Mouse (Mus musculus) embryonic facial prominence, embryonic 12.5 days (tissue): ENCODE measurements around the gene H2-K1. TPM values are rescaled to one million over a fixed set of nuclear protein-coding genes. Genes with fewer than 3 reads are reported as not detected.
A peak's percentile ranks its signal among the peaks of the same experiment; 100 is the strongest.
"Not testable (repeated sequence)": the region's sequence is repeated elsewhere in the genome, so short reads cannot be mapped to it uniquely, and the experiment has no call there.

Experiments used
- ATAC-seq: fragments of 200-750 bp; cut with Nextera tagmentation; 2 replicates; pipeline ENCODE4 v1.8.0; 2017; ENCODE audit not compliant: insufficient number of reproducible peaks, insufficient read depth, low FRiP score, low TSS enrichment
- H3K27ac ChIP-seq: fragments of 300-500 bp; sonication (generic); 2 replicates; pipeline ENCODE4 v1.5.1; 2016; ENCODE audit warnings: mild to moderate bottlenecking
- H3K27me3 ChIP-seq: fragments of 300-500 bp; sonication (generic); 2 replicates; pipeline ENCODE4 v1.6.1; 2016; ENCODE audit warnings: mild to moderate bottlenecking, moderate library complexity
- H3K36me3 ChIP-seq: fragments of 300-500 bp; sonication (generic); 2 replicates; pipeline ENCODE4 v1.6.1; 2016; ENCODE audit warnings: mild to moderate bottlenecking
- H3K4me1 ChIP-seq: fragments of 300-500 bp; sonication (generic); 2 replicates; pipeline ENCODE4 v1.6.1; 2016
- H3K4me2 ChIP-seq: fragments of 300-500 bp; sonication (generic); replicated peaks from 2 replicates; pipeline ENCODE4 v1.6.1; 2016; ENCODE audit warnings: mild to moderate bottlenecking, moderate library complexity
- H3K4me3 ChIP-seq: fragments of 300-500 bp; sonication (generic); 2 replicates; pipeline ENCODE4 v1.5.1; 2016; ENCODE audit warnings: mild to moderate bottlenecking
- H3K9ac ChIP-seq: fragments of 300-500 bp; sonication (generic); 2 replicates; pipeline ENCODE4 v1.6.1; 2016; ENCODE audit warnings: mild to moderate bottlenecking, moderate library complexity
- H3K9me3 ChIP-seq: fragments of 300-500 bp; sonication (generic); 2 replicates; pipeline ENCODE4 v1.6.1; 2016; ENCODE audit warnings: mild to moderate bottlenecking, moderate library complexity
- WGBS: fragments of 180-500 bp; shearing (Covaris S2); methylation state at CpG from one replicate; pipeline ENCODE4 v1.1.7; 2016; 5-methylcytosine and 5-hydroxymethylcytosine counted together
- polyA plus RNA-seq: library from polyadenylated mRNA; unstranded; fragments of >200 nt; fragmentation: Nextera tagmentation; extraction: Ambion mirVana; gene quantifications from 2 replicates; pipeline ENCODE4 v1.2.1, GENCODE M21; 2016

Gene H2-K1
- polyA plus RNA-seq, 1 experiment from 2014 or later, result 8.0 TPM

- not testable (repeated sequence) for H3K4me2 ChIP-seq, H3K36me3 ChIP-seq, H3K9ac ChIP-seq, H3K4me1 ChIP-seq, ATAC-seq, H3K9me3 ChIP-seq, H3K27ac ChIP-seq
- Histone ChIP-seq H3K4me3 (peak overlapping the region; percentile 47; the same call in 1 of the 2 replicates), H3K27me3 (peaks cover 58% of the 10 kb centered on the region)
- 55% methylated on average over 2 of the region's 2 CpGs for WGBS
Measured at GRCm38 (mm10) chr17:34000796-34001195, 649 bp upstream of the H2-K1 start.

GRCm38 (mm10) chr17:33999341-34000149, 602 bp downstream of the H2-K1 start:
- no peaks in the 10 kb centered on the region for H3K9me3 ChIP-seq
- peaks cover 54% of the 10 kb centered on the region for H3K27me3 ChIP-seq
- H3K4me3 ChIP-seq, result peak overlapping the region; percentile 47
- H3K27ac ChIP-seq, result no peak overlapping the region
- H3K36me3 ChIP-seq, result no peaks in the 10 kb centered on the region
- H3K4me1 ChIP-seq, result peaks cover 9% of the 10 kb centered on the region; the same call in 1 of the 2 replicates
- H3K4me2 ChIP-seq, result peak overlapping the region; percentile 92
- ATAC-seq, result no peak
- WGBS, result 3% methylated on average over 87 of the region's 87 CpGs
- H3K9ac ChIP-seq, result peak overlapping the region; percentile 39

DNA sequence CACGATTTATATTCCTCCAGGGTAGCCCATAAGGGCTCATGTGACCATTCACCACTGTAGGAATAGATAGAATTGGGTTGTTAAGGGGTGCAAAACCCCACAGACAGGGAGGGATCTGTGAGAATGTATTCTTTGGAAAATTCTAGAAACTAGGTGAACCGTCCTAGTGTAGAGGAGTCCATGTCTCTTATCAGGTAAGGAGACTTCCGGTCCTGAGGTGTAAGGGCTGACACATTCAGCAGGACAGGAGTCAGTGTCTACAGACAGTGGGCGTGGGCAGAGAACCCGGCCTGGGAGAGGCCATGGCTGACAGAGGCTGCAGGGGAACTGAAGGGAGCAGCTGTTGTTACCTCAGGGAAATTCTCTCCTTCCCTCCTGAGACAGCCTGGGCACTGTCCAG, 1.4 kb downstream of the H2-K1 start:
- not testable (repeated sequence) for H3K9ac ChIP-seq, H3K27ac ChIP-seq, H3K4me2 ChIP-seq, H3K36me3 ChIP-seq, H3K4me1 ChIP-seq, H3K9me3 ChIP-seq, ATAC-seq, H3K4me3 ChIP-seq
- WGBS, result 53% methylated on average over 5 of the region's 5 CpGs
- peaks cover 54% of the 10 kb centered on the region for H3K27me3 ChIP-seq

DNA sequence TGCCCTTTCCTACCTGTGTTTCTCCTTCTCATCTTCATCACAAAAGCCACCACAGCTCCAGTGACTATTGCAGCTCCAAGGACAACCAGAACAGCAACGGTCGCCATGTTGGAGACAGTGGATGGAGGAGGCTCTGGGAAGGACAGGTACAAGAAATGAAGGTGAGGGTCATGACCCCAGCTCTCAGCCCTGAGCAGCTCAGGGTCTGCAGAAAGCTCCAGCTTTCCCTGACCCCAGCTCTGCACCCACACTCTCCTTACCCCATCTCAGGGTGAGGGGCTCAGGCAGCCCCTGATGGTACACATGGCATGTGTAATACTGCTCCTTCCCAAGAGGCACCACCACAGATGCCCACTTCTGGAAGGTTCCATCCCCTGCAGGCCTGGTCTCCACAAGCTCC, 3.1 kb downstream of the H2-K1 start:
- 86% methylated on average over 2 of the region's 2 CpGs for WGBS
- H3K27me3 ChIP-seq, result peaks cover 49% of the 10 kb centered on the region
- not testable (repeated sequence) for H3K4me3 ChIP-seq

GRCm38 (mm10) chr17:33995651-33996050, 4.5 kb downstream of the H2-K1 start:
- no peaks in the 10 kb centered on the region for H3K36me3 ChIP-seq
- H3K27me3 ChIP-seq, result peaks cover 36% of the 10 kb centered on the region
- no peak overlapping the region for H3K4me2 ChIP-seq
- no peak overlapping the region for H3K9ac ChIP-seq
- H3K9me3 ChIP-seq, result no peaks in the 10 kb centered on the region
- no peak overlapping the region for H3K4me3 ChIP-seq
- H3K4me1 ChIP-seq, result peaks cover 9% of the 10 kb centered on the region; the same call in 1 of the 2 replicates
- ATAC-seq, result no peak
- no peak overlapping the region for H3K27ac ChIP-seq
- 63% methylated on average over 3 of the region's 3 CpGs for WGBS

More for the DNA sequence above, 3.1 kb downstream of the H2-K1 start:
- H3K36me3 ChIP-seq, H3K9ac ChIP-seq, ATAC-seq, H3K4me2 ChIP-seq, H3K9me3 ChIP-seq, H3K4me1 ChIP-seq, H3K27ac ChIP-seq: not testable (repeated sequence)

GRCm38 (mm10) chr17:33994959-33995358, 5.2 kb downstream of the H2-K1 start:
- Histone ChIP-seq H3K27me3 (peaks cover 29% of the 10 kb centered on the region), H3K4me3 (no peak overlapping the region), H3K9me3 (no peaks in the 10 kb centered on the region), H3K27ac (no peak overlapping the region), H3K9ac (no peak overlapping the region), H3K4me2 (no peak overlapping the region), H3K36me3 (no peaks in the 10 kb centered on the region), H3K4me1 (peaks cover 7% of the 10 kb centered on the region; the same call in 1 of the 2 replicates)
- 81% methylated on average over 8 of the region's 8 CpGs for WGBS
- no peak for ATAC-seq

GRCm38 (mm10) chr17:33991788-33992664, 8.1 kb downstream of the H2-K1 start:
- WGBS, result 32% methylated on average over 10 of the region's 10 CpGs
- peaks cover 4% of the 10 kb centered on the region; the same call in 1 of the 2 replicates for H3K27me3 ChIP-seq
- H3K9ac ChIP-seq, result no peak overlapping the region
- H3K9me3 ChIP-seq, result no peaks in the 10 kb centered on the region
- no peak overlapping the region for H3K4me3 ChIP-seq
- H3K27ac ChIP-seq, result no peak overlapping the region
- ATAC-seq, result no peak
- no peak overlapping the region for H3K4me2 ChIP-seq
- no peaks in the 10 kb centered on the region for H3K36me3 ChIP-seq
- no peaks in the 10 kb centered on the region for H3K4me1 ChIP-seq

DNA sequence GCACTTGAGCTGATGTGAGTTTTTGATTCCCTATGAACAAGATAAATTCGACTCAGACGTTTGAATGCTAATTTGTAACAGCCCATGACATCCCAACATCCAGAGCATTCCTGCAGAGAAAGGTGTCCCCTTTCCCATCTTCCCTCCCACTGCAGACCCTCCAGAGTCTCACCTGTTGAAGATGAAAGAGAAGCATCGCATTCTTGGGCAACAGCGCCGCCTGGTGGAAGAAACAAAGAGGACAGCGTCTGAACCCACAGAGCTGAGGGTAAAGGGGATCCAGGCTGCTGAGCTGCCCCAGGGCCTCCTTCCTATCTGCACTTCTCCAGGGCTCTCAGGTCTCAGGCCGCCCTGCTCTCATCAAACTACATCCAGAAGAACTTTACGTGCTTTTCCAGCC, 18.0 kb downstream of the H2-K1 start:
- H3K9ac ChIP-seq, ATAC-seq, H3K27ac ChIP-seq, H3K4me1 ChIP-seq, H3K36me3 ChIP-seq, H3K9me3 ChIP-seq: not testable (repeated sequence)
- peaks cover 35% of the 10 kb centered on the region for H3K27me3 ChIP-seq
- peak overlapping the region; percentile 53 for H3K4me2 ChIP-seq
- WGBS, result 13% methylated on average over 8 of the region's 8 CpGs
- H3K4me3 ChIP-seq, result peak overlapping the region; percentile 48

DNA sequence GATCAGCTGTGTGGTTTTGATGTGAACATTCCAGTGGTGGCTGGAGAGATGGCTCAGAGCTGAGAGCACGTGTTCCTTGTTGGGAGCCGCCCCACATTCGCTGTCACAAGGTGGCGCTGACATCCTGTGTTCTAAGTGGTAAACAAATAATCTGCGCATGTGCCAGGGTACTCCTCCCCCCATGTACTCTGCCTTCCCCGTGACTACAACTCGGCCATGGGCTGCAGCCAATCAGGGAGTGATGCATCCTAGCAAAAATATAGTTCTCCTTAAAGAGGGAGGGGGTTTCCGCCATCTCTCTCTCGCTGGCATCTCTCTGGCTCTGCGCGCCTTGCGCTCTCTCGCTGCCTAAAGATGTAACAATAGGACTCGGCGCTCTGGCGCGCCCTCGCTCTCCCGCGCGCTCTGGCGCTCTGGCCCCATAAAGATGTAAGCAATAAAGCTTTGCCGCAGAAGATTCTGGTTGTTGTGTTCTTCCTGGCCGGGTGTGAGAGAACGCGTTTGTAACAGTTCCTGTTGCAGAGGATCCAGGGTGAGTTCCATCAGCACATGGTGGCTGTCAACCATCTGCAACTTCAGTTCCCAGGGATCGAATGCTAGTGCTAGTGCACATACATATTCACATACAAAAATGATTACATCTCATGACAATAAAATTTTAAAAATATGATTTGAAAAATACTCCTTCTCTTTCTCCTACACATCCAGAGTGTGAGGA, 18.8 kb downstream of the H2-K1 start:
- H3K4me1 ChIP-seq, H3K36me3 ChIP-seq, H3K9me3 ChIP-seq: not testable (repeated sequence)
- Histone ChIP-seq H3K27me3 (peaks cover 43% of the 10 kb centered on the region), H3K9ac (peak overlapping the region; percentile 65), H3K4me2 (peak overlapping the region; percentile 53), H3K27ac (peak overlapping the region; percentile 92), H3K4me3 (peak overlapping the region; percentile 48)
- WGBS, result under 1% methylated on average over 27 of the region's 27 CpGs
- peak; percentile 91 for ATAC-seq

DNA sequence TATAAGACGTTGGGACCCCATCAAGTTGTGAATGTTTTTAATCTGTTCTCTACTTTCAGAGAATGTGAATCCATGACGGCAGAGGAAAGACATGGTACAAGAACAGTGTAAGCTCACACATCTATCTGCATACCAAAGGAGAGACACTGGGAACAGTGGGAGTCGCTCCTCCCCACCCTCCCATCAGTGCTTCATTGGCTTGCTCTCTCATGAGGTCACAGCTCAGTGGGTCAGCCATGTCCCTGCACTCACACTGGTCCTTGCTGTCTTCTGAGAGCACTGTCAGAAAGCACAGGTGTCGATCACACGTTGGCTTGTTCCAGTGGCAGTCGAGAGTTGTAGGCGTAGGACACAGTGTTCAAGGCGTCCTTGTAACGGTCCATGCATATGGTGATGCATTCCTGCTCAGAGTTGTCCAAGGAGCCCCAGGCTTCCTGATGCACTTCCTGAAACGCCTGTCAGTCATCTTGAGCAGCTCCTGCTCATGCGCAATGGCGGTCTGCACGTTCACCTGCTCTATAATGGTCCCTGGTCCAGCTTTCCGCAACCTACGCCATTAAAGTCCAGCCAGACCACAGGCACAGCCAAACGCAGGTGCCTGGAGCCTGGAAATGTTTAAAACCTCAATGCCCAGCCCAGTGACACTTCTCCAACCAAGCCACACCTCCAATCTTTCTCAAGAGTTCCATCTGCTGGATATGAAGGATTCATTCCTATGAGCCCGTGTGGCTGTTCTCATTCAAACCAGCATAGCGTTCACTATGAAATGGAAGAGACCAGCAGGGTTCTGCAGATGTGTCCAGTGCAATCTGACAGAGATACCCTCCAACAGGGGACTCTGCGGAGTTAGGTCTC, 19.7 kb downstream of the H2-K1 start:
- Histone ChIP-seq H3K4me3 (no peak overlapping the region; the same call in 1 of the 2 replicates), H3K36me3 (no peaks in the 10 kb centered on the region), H3K4me2 (0 out of 2 replicates have a peak overlapping the region, but pooled peaks have one; percentile 23), H3K9ac (no peak overlapping the region), H3K27ac (no peak overlapping the region), H3K4me1 (peaks cover 10% of the 10 kb centered on the region), H3K27me3 (peaks cover 49% of the 10 kb centered on the region), H3K9me3 (no peaks in the 10 kb centered on the region)
- no peak for ATAC-seq
- 77% methylated on average over 19 of the region's 19 CpGs for WGBS
